Mouse (Mus musculus) kidney, postnatal 14 days (tissue): ENCODE measurements around the gene Kxd1.

Experiments used
- DNase-seq: peaks from one replicate; pipeline ENCODE4 v3.0.0; 2022; ENCODE audit warnings: mixed read lengths

Gene Kxd1

GRCm38 (mm10) chr8:70490880-70491495 is 36.8 kb downstream of the Kxd1 start:
- no peak for DNase-seq

- no peak for DNase-seq
Observed at GRCm38 (mm10) chr8:70490061-70490879, 37.5 kb downstream of the Kxd1 start.

DNA sequence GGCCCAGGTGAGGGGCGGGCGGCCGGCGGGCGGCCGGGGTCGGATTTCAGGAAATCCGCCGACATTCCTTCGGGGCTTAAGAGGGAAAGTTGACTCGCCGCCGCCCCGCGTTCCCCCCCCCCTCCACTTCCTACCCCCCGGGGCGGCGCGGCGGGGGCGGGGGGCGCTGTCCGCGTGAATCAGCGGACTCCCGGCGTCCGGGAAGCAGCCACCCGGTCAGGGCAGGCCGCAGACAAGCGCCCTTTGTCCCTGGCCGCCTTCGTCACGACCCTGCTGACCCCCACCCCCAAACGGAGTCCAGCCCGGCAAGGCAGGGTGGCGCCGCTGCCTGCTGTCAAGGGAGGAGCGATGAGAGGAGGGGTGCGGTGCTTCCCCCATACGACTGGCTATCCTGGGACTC is 38.2 kb downstream of the Kxd1 start:
- DNase-seq: peak; percentile 41

DNA sequence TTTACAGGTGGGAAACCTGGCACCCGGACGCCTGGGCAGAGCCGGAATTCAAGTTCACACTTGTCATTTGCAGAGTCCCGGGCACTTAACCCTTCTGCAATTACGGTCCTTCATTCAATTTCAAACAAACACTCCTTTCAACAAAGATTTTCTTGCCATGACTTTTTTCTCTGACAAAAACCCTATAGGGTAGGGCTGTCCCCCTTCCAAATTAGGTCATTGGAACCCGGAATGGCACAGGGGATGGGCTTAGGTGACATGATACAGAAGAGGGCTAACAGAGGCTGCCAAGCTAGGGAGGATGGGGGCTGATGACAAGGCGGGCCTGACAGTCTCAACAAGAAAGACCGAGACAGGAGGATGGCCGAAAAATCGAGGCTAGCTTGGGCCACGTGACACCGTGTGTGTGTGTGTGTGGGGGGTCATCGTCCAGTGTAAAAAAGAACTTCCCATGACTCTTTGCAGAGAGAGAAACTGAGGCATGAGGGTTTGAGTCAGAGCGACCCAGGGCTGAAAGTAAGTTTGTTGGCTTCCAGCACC is 38.8 kb downstream of the Kxd1 start:
- no peak for DNase-seq

- DNase-seq: peak; percentile 49
Observed at GRCm38 (mm10) chr8:70487993-70488796, 39.6 kb downstream of the Kxd1 start.

- no peak for DNase-seq
Observed at GRCm38 (mm10) chr8:70486941-70487520, 40.7 kb downstream of the Kxd1 start, which contains the start of gene Tmem59l. Gene Tmem59l (minus strand): TSS chr8:70487358.

DNA sequence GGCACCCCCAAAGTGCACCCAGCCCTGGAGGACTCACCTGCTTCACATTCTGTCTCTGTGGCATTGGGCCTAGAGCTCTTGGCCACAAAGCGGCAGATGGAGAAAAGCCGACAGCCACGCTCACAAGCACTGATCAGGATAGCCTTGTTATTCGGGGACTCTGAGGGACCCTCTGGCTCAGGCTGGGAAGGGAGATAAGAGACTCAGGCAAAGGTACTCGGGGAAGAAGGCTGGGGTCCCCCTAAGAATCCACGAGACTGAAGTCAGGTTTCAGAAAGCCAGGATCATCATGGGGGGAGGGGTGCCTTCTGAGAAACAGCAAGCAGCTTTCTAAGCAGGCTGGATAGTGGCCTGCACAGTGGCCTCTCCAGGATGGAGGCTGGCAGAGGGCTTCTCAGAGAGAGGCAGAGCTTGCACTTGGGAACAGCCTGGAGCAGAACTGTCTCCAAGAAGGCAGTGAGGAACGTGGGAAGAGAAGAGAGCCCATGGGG is 41.5 kb downstream of the Kxd1 start:
- DNase-seq: no peak

DNA sequence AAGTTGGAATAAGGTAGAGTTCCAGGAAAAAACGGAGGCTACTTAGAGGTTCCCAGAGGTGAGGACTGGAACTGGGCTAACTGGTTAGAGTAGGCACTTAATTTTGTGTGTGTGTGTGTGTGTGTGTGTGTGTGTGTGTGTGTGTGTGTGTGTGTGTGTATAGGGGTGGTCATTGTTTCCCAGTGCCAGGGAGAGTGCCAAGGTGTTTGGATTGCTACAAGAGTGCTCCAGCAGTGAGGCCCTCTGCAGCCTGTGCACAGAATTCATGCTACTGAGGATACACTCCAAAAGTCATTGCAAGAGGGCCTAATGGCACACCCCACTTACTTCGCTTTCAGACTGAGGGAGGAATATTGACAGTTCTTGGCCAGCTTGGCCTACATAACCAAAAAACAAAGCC is 44.8 kb downstream of the Kxd1 start:
- no peak for DNase-seq

DNA sequence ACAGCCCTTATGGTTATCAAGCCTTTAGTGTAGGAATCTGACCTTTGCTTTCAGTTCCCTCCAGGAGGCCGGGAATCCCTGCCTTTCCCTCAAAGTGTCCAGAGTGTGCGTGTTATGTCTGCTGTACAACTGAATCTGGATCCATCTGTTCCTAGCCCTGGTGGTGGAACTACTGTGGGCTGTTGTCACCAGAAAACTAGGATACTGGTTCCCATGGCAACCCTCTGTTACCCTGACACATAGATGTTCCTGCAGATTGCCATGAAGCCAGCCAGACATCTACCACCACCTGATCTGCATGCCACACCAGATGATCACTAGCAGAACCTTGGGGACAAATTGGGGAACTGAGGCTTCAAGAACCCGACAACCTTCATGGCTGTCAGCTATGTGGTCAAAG is 45.8 kb downstream of the Kxd1 start:
- no peak for DNase-seq

DNA sequence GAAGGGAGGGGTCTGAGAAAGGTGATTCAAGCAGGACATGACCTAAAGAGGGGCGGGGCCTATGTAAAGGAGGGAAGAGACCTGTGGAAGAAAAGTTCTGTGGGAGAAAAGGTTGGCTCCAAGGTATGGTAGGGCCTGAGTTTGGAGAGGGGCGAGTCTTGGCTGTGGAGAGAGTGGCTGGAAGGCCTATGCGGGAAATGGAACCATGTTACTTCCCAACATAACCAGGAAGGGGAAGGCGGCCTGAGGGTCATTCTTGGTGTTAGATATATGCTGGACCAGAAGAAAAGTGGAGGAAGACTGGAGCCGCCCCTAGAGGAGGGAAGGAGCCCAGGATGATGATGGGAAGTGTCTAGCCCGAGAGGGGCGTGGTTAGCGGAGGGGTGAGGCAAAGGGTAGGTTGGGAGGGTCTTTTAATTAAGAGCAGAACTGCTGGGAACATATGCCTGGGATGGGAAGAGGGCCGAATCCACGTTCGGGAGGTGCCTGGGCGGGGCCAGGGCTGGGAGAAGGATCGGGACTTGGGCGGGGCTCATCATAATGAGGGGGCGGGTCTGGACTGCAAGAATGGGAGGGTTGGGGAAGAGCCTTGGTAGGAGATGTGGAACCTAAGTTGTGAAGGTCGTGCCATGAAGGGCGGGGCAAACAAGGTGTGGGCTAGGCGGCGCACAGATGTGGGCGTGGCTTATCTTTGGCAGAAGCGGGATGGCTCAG is 50.3 kb downstream of the Kxd1 start:
- DNase-seq: peak; percentile 38

GRCm38 (mm10) chr8:70476333-70477268 is 51.2 kb downstream of the Kxd1 start, which contains the start of gene Klhl26:
Gene Klhl26 (minus strand): TSS chr8:70476968.
- DNase-seq: peak; percentile 97

- DNase-seq: no peak
Observed at GRCm38 (mm10) chr8:70471856-70472255, 55.9 kb downstream of the Kxd1 start.

DNA sequence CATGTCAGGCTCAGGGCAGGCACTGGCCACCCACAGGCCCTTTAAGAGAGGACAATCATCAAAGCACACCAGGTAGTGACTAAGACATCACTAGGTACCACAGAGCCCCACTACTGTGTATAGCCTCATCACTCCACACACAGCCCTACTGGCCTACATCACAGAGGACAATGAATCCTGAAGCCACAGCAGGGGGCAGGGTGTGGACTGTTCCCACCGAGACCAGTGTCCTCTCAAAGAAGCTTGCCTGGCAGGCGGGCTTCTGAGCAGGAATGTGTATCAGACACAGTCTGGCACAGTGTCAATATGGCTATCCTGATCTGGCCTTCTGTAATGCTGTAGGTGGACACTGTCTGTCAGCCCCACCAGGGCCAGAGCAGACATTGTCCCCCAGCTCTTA is 57.8 kb downstream of the Kxd1 start:
- no peak for DNase-seq

GRCm38 (mm10) chr8:70469295-70469916 is 58.4 kb downstream of the Kxd1 start:
- no peak for DNase-seq

- DNase-seq: no peak
Observed at GRCm38 (mm10) chr8:70468733-70469132, 59.0 kb downstream of the Kxd1 start.

DNA sequence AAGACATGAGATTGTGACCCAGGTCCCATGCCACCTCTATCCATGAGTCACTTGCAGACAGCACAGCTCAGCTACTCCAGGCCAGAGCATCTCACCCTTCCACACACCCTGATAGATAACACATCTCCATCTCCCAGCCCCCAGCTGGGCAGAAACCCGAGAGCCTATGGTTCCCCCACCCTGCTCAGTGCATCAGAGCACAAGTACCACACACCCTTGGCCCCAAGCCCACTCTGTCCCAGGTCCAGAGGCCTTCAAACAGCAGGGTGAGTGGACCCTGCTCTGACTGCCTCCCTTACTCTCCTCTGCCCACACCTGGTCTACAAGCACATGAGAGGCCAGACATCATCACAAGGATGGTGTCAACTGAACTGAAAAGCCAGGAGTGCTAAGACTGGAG is 59.8 kb downstream of the Kxd1 start:
- no peak for DNase-seq

DNA sequence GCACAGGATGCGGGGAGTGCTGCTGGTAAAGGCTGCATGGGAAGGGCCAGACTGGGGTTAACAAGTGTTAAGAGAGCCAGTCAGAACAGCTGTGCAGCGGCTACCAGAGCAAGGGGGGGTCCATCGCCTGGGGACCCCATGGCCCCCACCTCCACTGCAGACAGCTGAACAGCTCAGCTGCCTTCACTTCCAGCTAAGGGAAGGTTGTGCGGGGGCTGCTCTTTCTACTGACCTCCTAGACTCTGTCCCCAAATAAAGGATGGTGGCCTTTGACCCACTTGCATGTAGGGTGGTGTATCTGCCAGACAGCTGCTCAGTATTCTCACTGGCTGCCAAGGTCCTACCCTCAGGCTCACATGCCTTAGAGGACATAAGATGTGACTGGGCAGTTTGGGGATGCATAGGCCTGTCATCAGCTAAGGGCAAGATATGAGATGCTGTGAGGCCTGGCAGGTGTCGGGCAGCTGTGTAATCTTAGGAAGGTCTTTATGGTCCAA is 60.5 kb downstream of the Kxd1 start:
- DNase-seq: peak; percentile 36

DNA sequence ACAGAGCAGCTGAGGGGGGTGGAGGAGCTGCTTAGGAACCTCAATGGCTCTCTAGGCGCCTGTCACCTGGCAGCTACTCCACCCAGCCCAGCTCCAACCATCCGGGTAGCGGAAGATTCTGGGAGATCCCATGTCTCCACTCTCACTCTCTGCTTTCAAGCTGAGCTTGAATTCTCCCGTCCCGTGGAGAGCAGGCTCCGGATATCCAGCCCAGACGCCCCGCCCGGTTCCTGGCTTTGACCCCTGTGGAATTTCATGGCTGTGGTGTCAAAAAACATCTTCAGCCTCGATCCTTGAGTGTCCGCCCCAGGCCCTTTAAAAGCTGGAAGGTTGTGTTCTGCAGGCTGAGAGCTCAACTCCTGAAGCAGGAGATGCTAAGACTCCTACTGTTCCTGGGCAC is 61.0 kb downstream of the Kxd1 start:
- peak; percentile 61 for DNase-seq

- DNase-seq: no peak
Observed at GRCm38 (mm10) chr8:70466305-70466704, 61.5 kb downstream of the Kxd1 start.

DNA sequence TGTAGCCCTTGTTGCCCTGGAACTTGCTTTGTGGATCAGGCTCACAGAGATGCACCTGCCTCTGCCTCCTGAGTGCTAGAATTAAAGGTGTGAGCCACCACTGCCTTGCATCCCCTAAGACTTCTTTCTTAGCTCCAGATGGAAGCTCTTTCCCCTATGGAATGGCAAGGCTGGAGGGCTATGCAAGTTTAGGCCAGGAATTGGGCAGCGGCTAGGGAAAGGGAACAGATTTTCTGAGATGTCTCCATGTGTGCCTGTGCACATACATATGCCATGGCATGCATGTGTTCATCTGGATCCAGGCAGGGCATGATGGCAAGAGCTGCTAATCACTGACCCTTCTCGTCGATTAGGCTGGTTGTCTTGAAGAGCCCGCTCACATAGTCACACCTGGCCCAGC is 62.1 kb downstream of the Kxd1 start:
- DNase-seq: no peak
